Comparison of ENCODE assay signal across 9 mouse cellular contexts in genomic region chr2:3730744-3731143, GRCm38 (mm10).
A peak's percentile ranks its signal among the peaks of the same experiment; 100 is the strongest.
DNase-seq lines count a peak whose midpoint lies in the region; ATAC-seq and TF ChIP-seq lines count a peak whose summit lies in the region.
"Had no signal": no experiment of that assay in that cellular context is flagged by ENCODE, and none has a peak within 500 bp of the region (broad histone marks: within the 10 kb centered on the region; RNA-seq: fewer than 3 reads in every experiment).

No protein-coding gene starts in this region.

- TF ChIP-seq CTCF in thymus, adult 2 months (IDR thresholded peaks at IDR 0.05; ENCODE audit: borderline replicate concordance, control insufficient read depth, extremely low read depth, insufficient read depth, low read length, poor library complexity): no peak

- no peak for ATAC-seq in kidney, embryonic 16.5 days (ENCODE audit: low FRiP score, low TSS enrichment)
- no peak for ATAC-seq in kidney, embryonic 14.5 days (ENCODE audit: low FRiP score, low TSS enrichment)
- peak; percentile 36 for ATAC-seq in inflammation-experienced regulatory T-cells, adult 6 months
- ATAC-seq: midbrain, embryonic 13.5 days had no signal

- DNase-seq in T-cell, adult 2 months (ENCODE audit: low spot score): peak; percentile 68
- peak; percentile 58 for DNase-seq in thymus, adult 2 months
- no peak for DNase-seq in cerebellum, postnatal 10 days
- DNase-seq in lung, postnatal 4 days: no peak
- DNase-seq: cerebellum, adult 9-11 months had no signal

- H3K4me2 ChIP-seq in kidney, embryonic 16.5 days (replicated peaks; ENCODE audit: low read depth, low read length): no peak overlapping the region
- no peak overlapping the region for H3K4me2 ChIP-seq in kidney, embryonic 14.5 days (replicated peaks; ENCODE audit: low read depth, low read length)
- H3K4me2 ChIP-seq: midbrain, embryonic 13.5 days had no signal

- H3K9ac ChIP-seq in kidney, embryonic 16.5 days (replicated peaks; ENCODE audit: low read length): no peak overlapping the region
- H3K9ac ChIP-seq in kidney, embryonic 14.5 days (ENCODE audit: low read depth, low read length): no peak overlapping the region
- H3K9ac ChIP-seq: midbrain, embryonic 13.5 days had no signal

- peaks cover 36% of the 10 kb centered on the region for H3K4me1 ChIP-seq in kidney, embryonic 16.5 days (ENCODE audit: insufficient read depth, low read length)
- H3K4me1 ChIP-seq in kidney, embryonic 14.5 days (ENCODE audit: control insufficient read depth, insufficient read depth, low read length): 0 out of 2 replicates have a peak, but pooled peaks cover 4% of the 10 kb centered on the region
- H3K4me1 ChIP-seq in thymus, adult 2 months (replicated peaks; ENCODE audit: control insufficient read depth, insufficient read depth, low read length): peaks cover 49% of the 10 kb centered on the region

- no peak overlapping the region for H3K4me3 ChIP-seq in kidney, embryonic 16.5 days (ENCODE audit: low read length)
- H3K4me3 ChIP-seq in kidney, embryonic 14.5 days (ENCODE audit: low read length): no peak overlapping the region
- peak overlapping the region; percentile 3; the same call in 1 of the 2 replicates for H3K4me3 ChIP-seq in thymus, adult 2 months (ENCODE audit: control insufficient read depth, insufficient read depth, low read length)
- H3K4me3 ChIP-seq: midbrain, embryonic 13.5 days had no signal

- peak overlapping the region; percentile 57 for H3K27ac ChIP-seq in kidney, embryonic 16.5 days (ENCODE audit: low read length)
- no peak overlapping the region for H3K27ac ChIP-seq in kidney, embryonic 14.5 days (ENCODE audit: low read depth, low read length)
- peak overlapping the region; percentile 66 for H3K27ac ChIP-seq in thymus, adult 2 months (ENCODE audit: control insufficient read depth, insufficient read depth, low read length)
- H3K27ac ChIP-seq: midbrain, embryonic 13.5 days had no signal

- no peaks in the 10 kb centered on the region for H3K9me3 ChIP-seq in kidney, embryonic 16.5 days (ENCODE audit: low read length)
- no peaks in the 10 kb centered on the region for H3K9me3 ChIP-seq in kidney, embryonic 14.5 days (ENCODE audit: control insufficient read depth, low read length)
- H3K9me3 ChIP-seq: midbrain, embryonic 13.5 days had no signal

- H3K27me3 ChIP-seq in kidney, embryonic 16.5 days (ENCODE audit: insufficient read depth, low read length): no peaks in the 10 kb centered on the region
- no peaks in the 10 kb centered on the region for H3K27me3 ChIP-seq in kidney, embryonic 14.5 days (ENCODE audit: control insufficient read depth, insufficient read depth, low read length)
- no peaks in the 10 kb centered on the region for H3K27me3 ChIP-seq in thymus, adult 2 months (ENCODE audit: control insufficient read depth, insufficient read depth, low read length)
- H3K27me3 ChIP-seq: midbrain, embryonic 13.5 days had no signal

- WGBS in kidney, embryonic 16.5 days: 49% methylated on average over 10 of the region's 10 CpGs
- WGBS in kidney, embryonic 14.5 days: 50% methylated on average over 10 of the region's 10 CpGs
- 10% methylated on average over 10 of the region's 10 CpGs for WGBS in thymus, adult 2 months

- no peaks in the 10 kb centered on the region for H3K36me3 ChIP-seq in kidney, embryonic 16.5 days (ENCODE audit: insufficient read depth, low read length)
- no peaks in the 10 kb centered on the region for H3K36me3 ChIP-seq in kidney, embryonic 14.5 days (ENCODE audit: control insufficient read depth, insufficient read depth, low read length)
- H3K36me3 ChIP-seq in thymus, adult 2 months (ENCODE audit: control insufficient read depth, insufficient read depth, low read length): no peaks in the 10 kb centered on the region
- H3K36me3 ChIP-seq: midbrain, embryonic 13.5 days had no signal

- no peak for TF ChIP-seq POLR2A in thymus, adult 2 months (IDR thresholded peaks at IDR 0.05; ENCODE audit: control insufficient read depth, extremely low read depth, insufficient read depth, low read length, poor library complexity)

Comparison
In these comparisons a context has a peak if more than half of its experiments do, and no peak if none do; other contexts are left out.
1. DNase-seq: peak in T-cell, adult 2 months (single experiment) and thymus, adult 2 months (single experiment); none in cerebellum, postnatal 10 days (0 of 2) and lung, postnatal 4 days (0 of 2).